In the genomic region with DNA sequence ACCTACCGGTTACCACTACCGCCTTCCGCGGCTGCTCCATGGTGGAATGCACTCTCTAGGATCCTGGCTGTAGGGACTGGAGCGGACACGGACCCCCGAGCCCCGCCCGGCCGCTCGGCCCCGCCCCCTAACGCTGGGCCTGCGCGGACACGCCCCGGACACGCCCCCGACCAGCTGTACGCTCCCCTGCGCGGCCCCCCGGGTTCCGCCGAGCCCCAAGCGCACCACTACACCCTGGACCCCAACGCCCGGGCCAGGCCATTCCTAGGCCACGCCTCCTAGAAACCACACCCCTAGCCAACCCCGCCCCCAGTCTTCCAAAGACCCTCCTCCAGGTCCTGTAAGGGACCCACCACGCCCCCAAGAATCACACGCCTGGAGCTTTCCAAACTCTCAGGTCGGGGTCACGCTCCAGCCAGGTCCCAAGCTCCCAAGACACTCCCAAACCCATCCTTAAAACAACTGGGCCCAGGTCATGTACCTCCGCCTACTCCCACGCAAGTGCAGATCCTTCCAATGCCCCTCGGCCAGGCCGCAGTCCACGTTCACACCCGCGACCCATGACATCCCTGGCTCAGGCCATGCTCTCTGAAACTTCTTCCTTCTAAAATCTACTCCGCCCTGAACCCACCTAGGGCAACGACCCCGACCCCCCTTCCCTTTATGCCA, we compare ENCODE assay signal across 8 mouse cellular contexts. TPM values are rescaled to one million over a fixed set of nuclear protein-coding genes. Genes with fewer than 3 reads are reported as not detected.
DNase-seq lines count a peak whose midpoint lies in the region; ATAC-seq and TF ChIP-seq lines count a peak whose summit lies in the region.

No protein-coding gene starts in this region.

- H3K4me3 ChIP-seq in CH12.LX (replicated peaks in 1 of 3; ENCODE audit: low read depth in 2 of 3, low read length in 2 of 3, poor library complexity in 1 of 3): peak overlapping the region; percentile 79 to 89 (median 80)
- peak overlapping the region; percentile 78 for H3K4me3 ChIP-seq in forebrain, embryonic 10.5 days
- peak overlapping the region; percentile 87 for H3K4me3 ChIP-seq in heart, embryonic 16.5 days (ENCODE audit: low read length)
- peak overlapping the region; percentile 82 to 84 for H3K4me3 ChIP-seq in liver, embryonic 14.5 days (ENCODE audit: insufficient read depth in 1 of 2, low read depth in 2 of 2, low read length in 2 of 2)
- H3K4me3 ChIP-seq in neural tube, embryonic 11.5 days (ENCODE audit: low read depth, low read length): peak overlapping the region; percentile 85
- H3K4me3 ChIP-seq in stomach, embryonic 16.5 days (replicated peaks; ENCODE audit: low read length): peak overlapping the region; percentile 89

- no peak for TF ChIP-seq CTCF in CH12.LX (conservative IDR thresholded peaks at IDR 0.05 in 1 of 2, IDR thresholded peaks at IDR 0.05 in 1 of 2; ENCODE audit: low read depth in 2 of 2, low read length in 2 of 2)
- no peak for TF ChIP-seq CTCF in liver, embryonic 14.5 days (IDR thresholded peaks at IDR 0.05; ENCODE audit: low read depth)

- ATAC-seq in heart, embryonic 16.5 days (replicated peaks; ENCODE audit: extremely low read depth, insufficient read depth, low FRiP score): peak; percentile 97
- ATAC-seq in liver, embryonic 14.5 days (ENCODE audit: insufficient read depth): peak; percentile 93
- peak; percentile 79 for ATAC-seq in neural tube, embryonic 11.5 days (ENCODE audit: insufficient read depth, low FRiP score, low TSS enrichment)
- peak; percentile 98 for ATAC-seq in stomach, embryonic 16.5 days (ENCODE audit: insufficient read depth, low FRiP score)

- peak overlapping the region; percentile 77 for H3K9ac ChIP-seq in CH12.LX (ENCODE audit: insufficient read depth, low read depth)
- peak overlapping the region; percentile 94 for H3K9ac ChIP-seq in heart, embryonic 16.5 days (ENCODE audit: low read length)
- H3K9ac ChIP-seq in liver, embryonic 14.5 days (replicated peaks): peak overlapping the region; percentile 89
- peak overlapping the region; percentile 95 for H3K9ac ChIP-seq in neural tube, embryonic 11.5 days (ENCODE audit: low read length)
- peak overlapping the region; percentile 70 for H3K9ac ChIP-seq in stomach, embryonic 16.5 days (ENCODE audit: low read length)

- no peak for TF ChIP-seq EP300 in CH12.LX (IDR thresholded peaks at IDR 0.05; ENCODE audit: low read length)
- no peak for TF ChIP-seq EP300 in liver, embryonic 14.5 days (IDR thresholded peaks at IDR 0.05; ENCODE audit: low read depth)

- peak; percentile 41; the same call in 1 of the 2 replicates for TF ChIP-seq POLR2A in CH12.LX (IDR thresholded peaks at IDR 0.05; ENCODE audit: low read depth, low read length)

- peaks cover 1% of the 10 kb centered on the region for H3K27me3 ChIP-seq in CH12.LX (replicated peaks)
- H3K27me3 ChIP-seq in forebrain, embryonic 10.5 days (ENCODE audit: poor library complexity, severe bottlenecking): no peaks in the 10 kb centered on the region
- H3K27me3 ChIP-seq in heart, embryonic 16.5 days (ENCODE audit: control insufficient read depth, insufficient read depth, low read length): no peaks in the 10 kb centered on the region
- no peaks in the 10 kb centered on the region for H3K27me3 ChIP-seq in liver, embryonic 14.5 days (ENCODE audit: control insufficient read depth, insufficient read depth, low read length)
- no peaks in the 10 kb centered on the region for H3K27me3 ChIP-seq in neural tube, embryonic 11.5 days (ENCODE audit: control insufficient read depth, insufficient read depth, low read length)
- no peaks in the 10 kb centered on the region for H3K27me3 ChIP-seq in stomach, embryonic 16.5 days (ENCODE audit: control insufficient read depth, insufficient read depth, low read length)

- in situ Hi-C loops in CH12.LX (cut with MboI; ENCODE audit: low pct_ligation_motif_present, low pct_unique_long_range_greater_than_20kb, low sequenced_read_pairs): loop anchor here (10.0 kb wide), 1 partner anchor 55 kb away; the partner anchor contains the start of gene Gm3336

- peak; percentile 87 for DNase-seq in CH12.LX (ENCODE audit: extremely low read depth)
- DNase-seq in c-Kit-positive CD71-negative TER-119-negative erythroid progenitor cells, embryonic 14.5 days (ENCODE audit: low read depth): peak; percentile 83
- peak; percentile 97 for DNase-seq in forebrain, embryonic 10.5 days (ENCODE audit: extremely low spot score, low spot score)
- peak; percentile 95 to 97 for DNase-seq in kidney, postnatal 25 days
- DNase-seq in liver, embryonic 14.5 days (ENCODE audit: low read depth in 3 of 3, low spot score in 3 of 3): peak; percentile 76 to 80 (median 79)
- peak; percentile 96 for DNase-seq in neural tube, embryonic 11.5 days (ENCODE audit: low spot score)

- dilution Hi-C loops in CH12.LX (cut with MboI; ENCODE audit: extremely low pct_ligation_motif_present, extremely low pct_unique_long_range_greater_than_20kb, low sequenced_read_pairs): no loop called here

- H3K36me3 ChIP-seq in CH12.LX (replicated peaks in 1 of 2; ENCODE audit: control insufficient read depth in 1 of 2, insufficient read depth in 1 of 2, low read length in 1 of 2): peaks cover 4 to 32% of the 10 kb centered on the region in 2 experiments
- H3K36me3 ChIP-seq in forebrain, embryonic 10.5 days (replicated peaks): peaks cover 18% of the 10 kb centered on the region
- H3K36me3 ChIP-seq in heart, embryonic 16.5 days (ENCODE audit: control insufficient read depth, insufficient read depth): peaks cover 17% of the 10 kb centered on the region
- H3K36me3 ChIP-seq in liver, embryonic 14.5 days (replicated peaks; ENCODE audit: control insufficient read depth, insufficient read depth, low read depth): no peaks in the 10 kb centered on the region; the same call in 1 of the 2 replicates
- no peaks in the 10 kb centered on the region for H3K36me3 ChIP-seq in neural tube, embryonic 11.5 days (ENCODE audit: control insufficient read depth, insufficient read depth, low read length)
- no peaks in the 10 kb centered on the region for H3K36me3 ChIP-seq in stomach, embryonic 16.5 days (ENCODE audit: control insufficient read depth, insufficient read depth, low read length)

- H3K4me1 ChIP-seq in CH12.LX (ENCODE audit: control insufficient read depth in 1 of 2, insufficient read depth in 2 of 2): peaks cover 10 to 50% of the 10 kb centered on the region in 2 experiments
- peaks cover 70% of the 10 kb centered on the region for H3K4me1 ChIP-seq in forebrain, embryonic 10.5 days
- peaks cover 22% of the 10 kb centered on the region for H3K4me1 ChIP-seq in heart, embryonic 16.5 days (ENCODE audit: control insufficient read depth, insufficient read depth, low read length)
- H3K4me1 ChIP-seq in liver, embryonic 14.5 days (replicated peaks; ENCODE audit: control insufficient read depth in 2 of 2, insufficient read depth in 2 of 2, low read length in 1 of 2): peaks cover 11 to 24% of the 10 kb centered on the region in 2 experiments
- H3K4me1 ChIP-seq in neural tube, embryonic 11.5 days (ENCODE audit: control insufficient read depth, insufficient read depth, low read length): peaks cover 29% of the 10 kb centered on the region
- peaks cover 25% of the 10 kb centered on the region for H3K4me1 ChIP-seq in stomach, embryonic 16.5 days (ENCODE audit: control insufficient read depth, insufficient read depth, low read length)

- H3K79me2 ChIP-seq in CH12.LX (replicated peaks; ENCODE audit: control insufficient read depth, extremely low read depth, insufficient read depth, poor library complexity, severe bottlenecking): peaks cover 12% of the 10 kb centered on the region; the same call in 1 of the 2 replicates

- WGBS in forebrain, embryonic 10.5 days: 2% methylated on average over 44 of the region's 44 CpGs
- WGBS in heart, embryonic 16.5 days: under 1% methylated on average over 39 of the region's 44 CpGs
- 1% methylated on average over 44 of the region's 44 CpGs for WGBS in liver, embryonic 14.5 days (ENCODE audit: insufficient replicate concordance)
- 1% methylated on average over 43 of the region's 44 CpGs for whole genome bisulfite sequencing in neural tube, embryonic 11.5 days
- WGBS in stomach, embryonic 16.5 days: under 1% methylated on average over 42 of the region's 44 CpGs

- H3K4me2 ChIP-seq in CH12.LX (ENCODE audit: insufficient read depth, low read depth, poor library complexity, severe bottlenecking): peak overlapping the region; percentile 48
- H3K4me2 ChIP-seq in heart, embryonic 16.5 days (ENCODE audit: low read depth, low read length): peak overlapping the region; percentile 84
- peak overlapping the region; percentile 97 for H3K4me2 ChIP-seq in liver, embryonic 14.5 days (ENCODE audit: low read depth)
- H3K4me2 ChIP-seq in neural tube, embryonic 11.5 days (ENCODE audit: low read depth): peak overlapping the region; percentile 90
- H3K4me2 ChIP-seq in stomach, embryonic 16.5 days (ENCODE audit: low read depth, low read length): peak overlapping the region; percentile 93

- peak overlapping the region; percentile 41 for H3K27ac ChIP-seq in CH12.LX (ENCODE audit: insufficient read depth, low read depth)
- H3K27ac ChIP-seq in forebrain, embryonic 10.5 days: peak overlapping the region; percentile 89
- peak overlapping the region; percentile 91 for H3K27ac ChIP-seq in heart, embryonic 16.5 days (ENCODE audit: low read length)
- H3K27ac ChIP-seq in liver, embryonic 14.5 days: peak overlapping the region; percentile 74
- peak overlapping the region; percentile 96 for H3K27ac ChIP-seq in neural tube, embryonic 11.5 days (ENCODE audit: low read depth, low read length)
- H3K27ac ChIP-seq in stomach, embryonic 16.5 days (ENCODE audit: low read length): peak overlapping the region; percentile 28

- H3K9me3 ChIP-seq in CH12.LX (replicated peaks; ENCODE audit: low read length): no peaks in the 10 kb centered on the region
- H3K9me3 ChIP-seq in forebrain, embryonic 10.5 days: no peaks in the 10 kb centered on the region
- H3K9me3 ChIP-seq in heart, embryonic 16.5 days (replicated peaks; ENCODE audit: control insufficient read depth, low read length): no peaks in the 10 kb centered on the region
- no peaks in the 10 kb centered on the region for H3K9me3 ChIP-seq in liver, embryonic 14.5 days (ENCODE audit: control insufficient read depth, low read length)
- no peaks in the 10 kb centered on the region for H3K9me3 ChIP-seq in neural tube, embryonic 11.5 days (ENCODE audit: control insufficient read depth, low read length)
- H3K9me3 ChIP-seq in stomach, embryonic 16.5 days (replicated peaks; ENCODE audit: control insufficient read depth, low read length): no peaks in the 10 kb centered on the region

- no peak for TF ChIP-seq RAD21 in CH12.LX (IDR thresholded peaks at IDR 0.05; ENCODE audit: low read depth, low read length)

RNA-seq across cellular contexts. Expression of gene Pgpep1, which starts 0.5 kb away (rescaled TPM):
- total RNA-seq in CH12.LX (2012; rRNA removed) (15.2 and 22.9 TPM in 2 replicates), CH12.LX (2014; rRNA removed) (10.3 and 12.3 TPM in 2 replicates)
- 30.0 and 35.1 TPM in 2 replicates for polyA plus RNA-seq in CH12.LX (2012; ENCODE audit: insufficient read length, low read depth)
- polyA plus RNA-seq in forebrain, embryonic 10.5 days (2016; fragmentation: Nextera tagmentation; extraction: Ambion mirVana): 40.5 and 49.3 TPM in 2 replicates
- 35.5 and 36.7 TPM in 2 replicates for polyA plus RNA-seq in heart, embryonic 16.5 days (2015; fragmentation: Nextera tagmentation; extraction: Ambion mirVana)
- 7.6 and 8.6 TPM in 2 replicates for polyA plus RNA-seq in liver, embryonic 14.5 days (2012; rRNA removed)
- polyA plus RNA-seq in liver, embryonic 14.5 days (2014; fragmentation: Nextera tagmentation; extraction: Ambion mirVana): 19.8 and 23.5 TPM in 2 replicates
- 246 and 268 TPM in 2 replicates for polyA plus RNA-seq in neural tube, embryonic 11.5 days (2014; fragmentation: Nextera tagmentation; extraction: Ambion mirVana)
- 47.4 and 57.5 TPM in 2 replicates for polyA plus RNA-seq in stomach, embryonic 16.5 days (2015; fragmentation: Nextera tagmentation; extraction: Ambion mirVana)

RNA-seq across cellular contexts. Expression of gene Lsm4, which starts 13.3 kb away (rescaled TPM):
- total RNA-seq in CH12.LX (2012; rRNA removed) (135 and 168 TPM in 2 replicates), CH12.LX (2014; rRNA removed) (134 and 143 TPM in 2 replicates)
- 240 and 256 TPM in 2 replicates for polyA plus RNA-seq in CH12.LX (2012; ENCODE audit: insufficient read length, low read depth)
- polyA plus RNA-seq in forebrain, embryonic 10.5 days (2016; fragmentation: Nextera tagmentation; extraction: Ambion mirVana): 336 and 339 TPM in 2 replicates
- polyA plus RNA-seq in heart, embryonic 16.5 days (2015; fragmentation: Nextera tagmentation; extraction: Ambion mirVana): 252 and 258 TPM in 2 replicates
- polyA plus RNA-seq in liver, embryonic 14.5 days (2012; rRNA removed): 134 and 478 TPM in 2 replicates
- polyA plus RNA-seq in liver, embryonic 14.5 days (2014; fragmentation: Nextera tagmentation; extraction: Ambion mirVana): 160 and 176 TPM in 2 replicates
- 298 and 301 TPM in 2 replicates for polyA plus RNA-seq in neural tube, embryonic 11.5 days (2014; fragmentation: Nextera tagmentation; extraction: Ambion mirVana)
- 154 and 173 TPM in 2 replicates for polyA plus RNA-seq in stomach, embryonic 16.5 days (2015; fragmentation: Nextera tagmentation; extraction: Ambion mirVana)

RNA-seq across cellular contexts. Expression of gene Gdf15, which starts 27.5 kb away (rescaled TPM):
- total RNA-seq in CH12.LX (2012; rRNA removed) (0.21 TPM in 1 of 2 replicates, not detected in the other), CH12.LX (2014; rRNA removed) (not detected in 2 replicates)
- polyA plus RNA-seq in CH12.LX (2012; ENCODE audit: insufficient read length, low read depth): 0.16 TPM in 1 of 2 replicates, not detected in the other
- polyA plus RNA-seq in forebrain, embryonic 10.5 days (2016; fragmentation: Nextera tagmentation; extraction: Ambion mirVana): not detected in 2 replicates
- 1.2 and 1.6 TPM in 2 replicates for polyA plus RNA-seq in heart, embryonic 16.5 days (2015; fragmentation: Nextera tagmentation; extraction: Ambion mirVana)
- 6.3 and 9.0 TPM in 2 replicates for polyA plus RNA-seq in liver, embryonic 14.5 days (2012; rRNA removed)
- 1.2 and 2.8 TPM in 2 replicates for polyA plus RNA-seq in liver, embryonic 14.5 days (2014; fragmentation: Nextera tagmentation; extraction: Ambion mirVana)
- polyA plus RNA-seq in neural tube, embryonic 11.5 days (2014; fragmentation: Nextera tagmentation; extraction: Ambion mirVana): 0.28 TPM in 1 of 2 replicates, not detected in the other
- 0.57 and 0.60 TPM in 2 replicates for polyA plus RNA-seq in stomach, embryonic 16.5 days (2015; fragmentation: Nextera tagmentation; extraction: Ambion mirVana)

RNA-seq across cellular contexts. Expression of gene Jund, which starts 39.0 kb away (rescaled TPM):
- total RNA-seq in CH12.LX (2012; rRNA removed) (279 and 287 TPM in 2 replicates), CH12.LX (2014; rRNA removed) (147 and 191 TPM in 2 replicates)
- polyA plus RNA-seq in CH12.LX (2012; ENCODE audit: insufficient read length, low read depth): 255 and 283 TPM in 2 replicates
- polyA plus RNA-seq in forebrain, embryonic 10.5 days (2016; fragmentation: Nextera tagmentation; extraction: Ambion mirVana): 49.6 and 50.9 TPM in 2 replicates
- 58.7 and 59.3 TPM in 2 replicates for polyA plus RNA-seq in heart, embryonic 16.5 days (2015; fragmentation: Nextera tagmentation; extraction: Ambion mirVana)
- polyA plus RNA-seq in liver, embryonic 14.5 days (2012; rRNA removed): 28.4 and 29.4 TPM in 2 replicates
- polyA plus RNA-seq in liver, embryonic 14.5 days (2014; fragmentation: Nextera tagmentation; extraction: Ambion mirVana): 20.3 and 21.8 TPM in 2 replicates
- polyA plus RNA-seq in neural tube, embryonic 11.5 days (2014; fragmentation: Nextera tagmentation; extraction: Ambion mirVana): 167 and 171 TPM in 2 replicates
- 22.5 and 30.0 TPM in 2 replicates for polyA plus RNA-seq in stomach, embryonic 16.5 days (2015; fragmentation: Nextera tagmentation; extraction: Ambion mirVana)

RNA-seq across cellular contexts. Expression of gene Iqcn, which starts 43.5 kb away (rescaled TPM):
- total RNA-seq in CH12.LX (2012; rRNA removed) (not detected in 2 replicates), CH12.LX (2014; rRNA removed) (not detected in 2 replicates)
- polyA plus RNA-seq in CH12.LX (2012; ENCODE audit: insufficient read length, low read depth): 0.07 TPM in 1 of 2 replicates, not detected in the other
- polyA plus RNA-seq in forebrain, embryonic 10.5 days (2016; fragmentation: Nextera tagmentation; extraction: Ambion mirVana): 0.02 TPM in 1 of 2 replicates, not detected in the other
- 0.05 TPM in 1 of 2 replicates, not detected in the other for polyA plus RNA-seq in heart, embryonic 16.5 days (2015; fragmentation: Nextera tagmentation; extraction: Ambion mirVana)
- not detected in 2 replicates for polyA plus RNA-seq in liver, embryonic 14.5 days (2012; rRNA removed)
- not detected in 2 replicates for polyA plus RNA-seq in liver, embryonic 14.5 days (2014; fragmentation: Nextera tagmentation; extraction: Ambion mirVana)
- polyA plus RNA-seq in neural tube, embryonic 11.5 days (2014; fragmentation: Nextera tagmentation; extraction: Ambion mirVana): not detected in 2 replicates
- not detected in 2 replicates for polyA plus RNA-seq in stomach, embryonic 16.5 days (2015; fragmentation: Nextera tagmentation; extraction: Ambion mirVana)

Comparison
In these comparisons a context has a peak if more than half of its experiments do, and no peak if none do; other contexts are left out.
1. Peak in every context shown above with its lines: DNase-seq, ATAC-seq, H3K4me3 ChIP-seq and H3K27ac ChIP-seq.
2. H3K27ac ChIP-seq: peak in every context shown above with its lines; median percentile 96 in neural tube, embryonic 11.5 days; 91 in heart, embryonic 16.5 days; 89 in forebrain, embryonic 10.5 days; 74 in liver, embryonic 14.5 days; 41 in CH12.LX; 28 in stomach, embryonic 16.5 days.